Mouse (Mus musculus) WW6 (cell line): ENCODE results near the gene Adam17.

Experiments
- DNase-seq: peaks from one replicate; pipeline ENCODE4 v3.0.0-alpha.2; 2013; ENCODE audit warnings: low read depth, low spot score

Gene Adam17

GRCm38 (mm10) chr12:21315923-21316868, 57.2 kb downstream of the Adam17 start, which contains the start of gene Iah1:
Gene Iah1, plus strand, starts transcription at chr12:21316389.
- peak; percentile 74 for DNase-seq

GRCm38 (mm10) chr12:21312201-21312600, 61.2 kb downstream of the Adam17 start:
- DNase-seq, result no peak

DNA sequence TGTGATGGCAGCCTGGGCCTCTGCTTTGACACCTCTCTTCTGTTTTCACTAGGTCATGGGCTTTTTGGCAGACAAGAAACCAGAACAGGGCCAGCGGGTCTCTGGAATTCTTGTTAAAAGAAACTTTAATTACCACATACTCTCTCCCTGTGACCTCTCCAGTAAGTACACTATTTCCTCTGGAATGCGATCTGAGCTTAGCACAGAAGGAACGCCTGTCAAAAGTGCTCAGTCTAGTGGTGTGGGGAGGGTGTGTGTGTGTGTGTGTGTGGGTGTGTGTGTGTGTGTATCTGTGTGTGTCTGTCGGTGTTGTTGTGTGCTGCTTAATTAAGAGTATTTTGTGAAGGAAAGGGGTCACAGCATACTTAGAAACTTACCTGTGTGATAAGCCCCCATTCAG, 66.7 kb downstream of the Adam17 start:
- no peak for DNase-seq

- DNase-seq, result no peak
These were observed 67.7 kb downstream of the Adam17 start for GRCm38 (mm10) chr12:21305741-21306140.

- no peak for DNase-seq
These were observed 71.1 kb downstream of the Adam17 start for GRCm38 (mm10) chr12:21302361-21302783.

DNA sequence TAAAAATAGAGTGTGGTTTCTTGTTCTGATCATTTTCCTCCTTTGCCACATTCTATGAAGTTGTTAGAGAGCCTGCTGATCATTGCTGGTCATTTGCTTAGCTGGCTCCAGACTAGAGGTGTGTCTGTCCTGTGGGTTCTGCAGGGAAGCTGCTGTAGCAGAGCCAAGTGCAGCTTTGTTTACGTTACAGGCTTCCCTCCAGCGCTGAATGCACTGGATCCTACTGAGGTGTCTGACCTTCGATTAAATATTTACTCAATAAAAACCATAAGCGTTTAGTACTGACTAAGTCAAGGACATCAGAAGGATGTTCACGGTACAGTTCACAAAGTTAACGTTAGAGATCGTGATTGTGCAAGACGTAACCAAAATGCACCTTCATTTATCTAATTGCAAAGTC, 71.5 kb downstream of the Adam17 start:
- DNase-seq, result no peak

DNA sequence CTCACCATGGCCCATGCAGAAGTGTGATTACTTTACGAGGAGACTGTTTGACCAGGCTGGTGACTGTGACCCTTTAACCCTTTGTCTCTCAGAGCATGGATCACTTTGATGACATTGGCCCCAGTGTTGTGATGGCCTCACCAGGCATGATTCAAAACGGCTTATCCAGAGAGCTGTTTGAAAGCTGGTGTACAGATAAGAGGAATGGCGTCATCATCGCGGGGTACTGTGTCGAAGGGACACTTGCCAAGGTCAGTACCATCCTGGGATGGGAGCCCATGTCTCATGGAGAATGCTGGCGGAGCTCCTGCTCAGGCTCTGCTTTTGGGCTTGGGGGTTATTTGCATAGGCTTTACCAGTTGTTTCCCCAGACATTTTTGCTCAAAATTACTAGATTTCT, 72.1 kb downstream of the Adam17 start:
- DNase-seq, result no peak

GRCm38 (mm10) chr12:21298856-21299255, 74.6 kb downstream of the Adam17 start:
- no peak for DNase-seq

GRCm38 (mm10) chr12:21289651-21290050, 83.8 kb downstream of the Adam17 start:
- no peak for DNase-seq

DNA sequence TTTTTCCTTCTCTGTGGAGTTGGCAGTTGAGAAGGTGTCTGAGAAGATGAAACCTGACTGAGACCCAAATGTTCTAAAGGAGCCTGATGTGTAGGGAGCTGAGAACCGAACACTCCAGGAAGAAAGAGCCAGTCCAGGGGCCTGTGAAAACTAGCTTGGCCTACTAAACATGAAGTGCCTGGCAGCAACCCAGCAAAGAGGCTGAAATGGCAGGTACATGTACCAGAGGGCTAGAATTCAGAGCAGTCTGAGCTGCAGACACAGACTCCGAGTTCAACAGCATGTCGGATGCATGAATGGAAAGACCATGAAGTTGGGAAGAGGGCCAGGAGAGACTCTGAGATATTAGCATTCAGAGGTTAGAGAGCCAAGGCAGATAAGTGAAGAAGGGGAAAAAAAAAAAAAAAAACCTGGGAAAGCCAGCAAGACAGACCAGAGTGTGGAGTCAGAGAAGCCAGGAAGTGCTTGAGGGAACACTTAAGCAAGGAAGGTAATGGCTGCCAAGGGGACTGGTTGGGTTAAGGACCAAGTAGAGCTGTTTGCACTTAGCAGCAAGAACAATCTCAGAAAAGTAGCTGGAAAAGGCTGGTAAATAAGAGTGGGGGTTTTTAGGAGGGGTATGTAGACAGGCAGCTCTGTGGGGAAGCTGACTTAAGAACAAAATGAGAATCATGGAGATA, 84.6 kb downstream of the Adam17 start:
- DNase-seq, result no peak

- DNase-seq, result no peak
These were observed 86.5 kb downstream of the Adam17 start for GRCm38 (mm10) chr12:21286712-21287650.

DNA sequence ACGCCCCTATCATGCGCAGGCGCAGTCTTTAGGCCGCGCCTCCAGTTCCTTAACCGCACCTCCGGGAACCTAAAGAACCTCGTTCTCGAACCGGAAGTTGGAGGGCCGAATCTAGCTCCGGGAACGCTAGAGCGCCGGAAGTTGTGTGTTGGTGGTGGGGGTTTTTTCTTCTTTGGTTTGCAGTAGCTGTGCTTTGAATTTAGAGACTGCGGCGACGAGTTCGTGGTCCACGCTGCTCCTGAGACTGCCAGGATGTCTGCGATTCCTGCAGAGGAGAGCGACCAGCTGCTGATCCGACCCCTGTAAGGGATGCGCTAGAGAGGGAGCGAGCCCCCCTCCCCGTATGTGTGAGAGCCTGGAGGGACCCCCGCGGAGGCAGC, 87.2 kb downstream of the Adam17 start, which contains the start of gene Itgb1bp1:
Gene Itgb1bp1, minus strand, starts transcription at position 42 of the 380 bp plus-strand sequence.
- DNase-seq, result peak; percentile 96

GRCm38 (mm10) chr12:21285508-21286242, 87.8 kb downstream of the Adam17 start:
- no peak for DNase-seq

DNA sequence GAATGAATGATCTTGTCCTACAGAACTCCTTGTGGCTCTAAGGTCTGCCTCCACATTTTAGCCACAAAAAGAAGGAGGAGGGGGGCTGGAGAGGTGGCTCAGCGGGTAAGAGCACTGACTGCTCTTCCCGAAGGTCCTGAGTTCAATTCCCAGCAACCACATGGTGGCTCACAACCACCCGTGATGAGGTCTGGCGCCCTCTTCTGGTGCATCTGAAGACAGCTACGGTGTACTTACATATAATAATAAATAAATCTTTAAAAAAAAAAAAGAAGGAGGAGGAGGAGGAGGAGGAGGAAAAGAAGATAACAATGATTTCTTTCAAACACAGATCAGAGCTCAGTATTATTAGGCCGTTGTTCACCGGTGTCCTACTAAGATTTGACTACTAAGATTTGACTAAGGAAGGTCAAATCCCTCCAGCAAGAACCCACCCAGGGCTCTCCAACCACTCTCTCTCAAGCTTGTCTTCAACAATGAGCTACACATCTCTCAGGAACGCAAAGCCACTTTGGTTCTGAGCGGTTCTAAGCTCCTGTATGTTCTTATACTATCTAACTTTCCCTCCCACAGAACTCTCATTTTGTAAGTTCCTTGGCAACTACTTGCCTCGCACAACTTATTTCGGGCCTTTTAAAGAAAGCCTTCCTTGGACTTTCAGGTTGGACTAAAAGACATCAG, 88.5 kb downstream of the Adam17 start, which contains the start of gene Cpsf3:
Gene Cpsf3, plus strand, starts transcription at position 631 of the 681 bp plus-strand sequence.
- DNase-seq, result no peak

DNA sequence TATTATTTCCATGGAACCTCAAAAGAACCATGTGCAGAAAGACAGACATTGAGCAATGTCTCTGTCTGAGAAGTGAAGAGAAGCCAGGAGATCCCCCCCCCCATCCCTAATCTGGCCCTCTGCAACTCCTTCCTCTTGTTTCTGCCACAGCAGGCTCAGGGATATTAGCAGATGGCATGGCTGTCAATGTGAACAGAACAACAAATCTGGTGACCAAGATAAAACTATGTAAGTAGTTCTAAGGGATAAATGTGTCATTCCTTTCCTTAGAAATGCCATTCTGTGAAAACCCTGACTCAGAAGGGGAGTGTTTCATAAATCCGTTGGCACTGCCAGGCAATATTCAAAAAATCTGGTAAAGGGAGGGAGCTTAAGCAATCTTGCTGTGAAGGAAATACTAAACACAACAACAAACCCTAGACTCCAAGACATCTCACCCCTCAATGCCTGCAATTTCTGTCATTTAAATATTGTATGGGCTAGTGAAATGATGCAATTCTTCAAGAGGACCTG, 96.0 kb downstream of the Adam17 start:
- DNase-seq, result no peak

DNA sequence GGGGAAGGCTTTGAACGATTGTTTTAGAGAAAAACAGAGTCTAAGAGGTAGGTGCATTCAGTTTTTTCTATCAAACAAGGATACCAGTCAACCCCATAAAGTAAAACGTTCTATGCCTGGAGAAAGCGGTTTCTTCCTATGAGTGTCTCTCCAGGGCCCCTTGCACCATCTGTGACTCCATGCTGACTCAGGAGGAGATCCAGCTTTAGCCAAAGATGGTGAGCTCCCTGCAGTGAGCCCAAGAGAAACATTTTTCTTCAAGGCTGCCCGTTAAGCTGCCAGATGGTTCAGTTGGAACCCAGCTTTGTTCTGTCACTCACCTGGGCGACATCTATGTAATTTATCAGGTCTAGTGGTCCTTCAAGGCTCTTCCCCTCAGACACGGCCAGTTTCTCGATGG, 99.0 kb downstream of the Adam17 start:
- no peak for DNase-seq
